Mouse (Mus musculus): ENCODE results near the gene Ttc17.
"Not testable (repeated sequence)": the region's sequence is repeated elsewhere in the genome, so short reads cannot be mapped to it uniquely, and the experiment has no call there.

GRCm38 (mm10) chr2:94391127-94391526, 15.4 kb downstream of the Ttc17 start:
- not testable (repeated sequence) for TF ChIP-seq CTCF (IDR thresholded peaks at IDR 0.05; ENCODE audit: control insufficient read depth, insufficient read depth, insufficient read length); FOSL1 (IDR thresholded peaks at IDR 0.05; ENCODE audit: insufficient read depth, low read length, poor library complexity, severe bottlenecking); CEBPB (IDR thresholded peaks at IDR 0.05; ENCODE audit: low read depth)

Measured in C2C12 (cell line).